8 mouse cellular contexts compared by ENCODE assay signal in genomic region chr9:96506011-96506498, GRCm38 (mm10). TPM values are rescaled to one million over a fixed set of nuclear protein-coding genes. Genes with fewer than 3 reads are reported as not detected.
DNase-seq lines count a peak whose midpoint lies in the region; ATAC-seq and TF ChIP-seq lines count a peak whose summit lies in the region.

No protein-coding gene starts in this region.

- no peaks in the 10 kb centered on the region for H3K27me3 ChIP-seq in embryonic facial prominence, embryonic 11.5 days (ENCODE audit: control insufficient read depth, insufficient read depth, low read length)
- H3K27me3 ChIP-seq in limb, embryonic 14.5 days (ENCODE audit: control insufficient read depth, insufficient read depth, low read length): no peaks in the 10 kb centered on the region

- no peaks in the 10 kb centered on the region for H3K9me3 ChIP-seq in embryonic facial prominence, embryonic 11.5 days (replicated peaks; ENCODE audit: control insufficient read depth, low read length)
- H3K9me3 ChIP-seq in limb, embryonic 14.5 days (ENCODE audit: control insufficient read depth, low read length): no peaks in the 10 kb centered on the region

- no peak overlapping the region for H3K4me3 ChIP-seq in embryonic facial prominence, embryonic 11.5 days (ENCODE audit: low read depth, low read length)
- H3K4me3 ChIP-seq in limb, embryonic 14.5 days (replicated peaks; ENCODE audit: low read length): no peak overlapping the region

- H3K4me2 ChIP-seq in embryonic facial prominence, embryonic 11.5 days (ENCODE audit: low read depth, low read length): no peak overlapping the region
- H3K4me2 ChIP-seq in limb, embryonic 14.5 days (replicated peaks; ENCODE audit: low read depth, low read length, severe bottlenecking): no peak overlapping the region

- no peak overlapping the region for H3K27ac ChIP-seq in embryonic facial prominence, embryonic 11.5 days (replicated peaks; ENCODE audit: low read depth, low read length)
- 0 out of 2 replicates have a peak overlapping the region, but pooled peaks have one; percentile 8 for H3K27ac ChIP-seq in limb, embryonic 14.5 days (replicated peaks; ENCODE audit: low read depth, low read length)

- 35% methylated on average over 10 of the region's 10 CpGs for WGBS in embryonic facial prominence, embryonic 11.5 days
- WGBS in limb, embryonic 14.5 days: 18% methylated on average over 10 of the region's 10 CpGs

- H3K4me1 ChIP-seq in embryonic facial prominence, embryonic 11.5 days (ENCODE audit: control insufficient read depth, insufficient read depth, low read length): no peaks in the 10 kb centered on the region
- no peaks in the 10 kb centered on the region for H3K4me1 ChIP-seq in limb, embryonic 14.5 days (ENCODE audit: control insufficient read depth, insufficient read depth, low read length)

- DNase-seq in right cerebral cortex, postnatal 10 days (ENCODE audit: low spot score in 2 of 2): peak; percentile 58 to 78
- no peak for DNase-seq in right cerebral cortex, postnatal 25 days
- DNase-seq in embryonic facial prominence, embryonic 11.5 days (ENCODE audit: low spot score): peak; percentile 72
- DNase-seq in kidney, adult 18-20 months: peak; percentile 58
- peak; percentile 85 for DNase-seq in limb, embryonic 14.5 days (ENCODE audit: low spot score)
- DNase-seq in retina, embryonic 14.5 days (ENCODE audit: low spot score): peak; percentile 79
- DNase-seq in thymus, postnatal 0 days (ENCODE audit: low spot score): no peak
- DNase-seq in cerebellum, adult 11-12 months: no peak

- no peaks in the 10 kb centered on the region for H3K36me3 ChIP-seq in embryonic facial prominence, embryonic 11.5 days (replicated peaks; ENCODE audit: control insufficient read depth, insufficient read depth, low read depth, low read length)
- no peaks in the 10 kb centered on the region for H3K36me3 ChIP-seq in limb, embryonic 14.5 days (ENCODE audit: control insufficient read depth, insufficient read depth, low read length)

- no peak for TF ChIP-seq POLR2A in limb, embryonic 14.5 days (IDR thresholded peaks at IDR 0.05; ENCODE audit: borderline replicate concordance, extremely low read depth, insufficient read depth, insufficient read length)

- H3K9ac ChIP-seq in embryonic facial prominence, embryonic 11.5 days (replicated peaks; ENCODE audit: low read length): no peak overlapping the region
- H3K9ac ChIP-seq in limb, embryonic 14.5 days (ENCODE audit: low read depth, low read length, severe bottlenecking): no peak overlapping the region

- peak; percentile 66 for ATAC-seq in embryonic facial prominence, embryonic 11.5 days (replicated peaks; ENCODE audit: insufficient number of reproducible peaks, low FRiP score, low TSS enrichment, low read depth)
- peak; percentile 77; the same call in 1 of the 2 replicates for ATAC-seq in limb, embryonic 14.5 days (ENCODE audit: low FRiP score, low read depth)

RNA-seq across cellular contexts. Expression of gene Gm28729, which starts 19.0 kb away (rescaled TPM):
- not detected in 2 replicates for polyA plus RNA-seq in embryonic facial prominence, embryonic 11.5 days (2014; fragmentation: Nextera tagmentation; extraction: Ambion mirVana)
- 0.05 and 0.11 TPM in 2 replicates for polyA plus RNA-seq in limb, embryonic 14.5 days (2012; rRNA removed)
- polyA plus RNA-seq in limb, embryonic 14.5 days (2014; fragmentation: Nextera tagmentation; extraction: Ambion mirVana): not detected in 2 replicates
- polyA plus RNA-seq in thymus, postnatal 0 days (2015; fragmentation: Nextera tagmentation; extraction: Ambion mirVana): 0.17 TPM in 1 of 2 replicates, not detected in the other

RNA-seq across cellular contexts. Expression of gene Rnf7, which starts 27.6 kb away (rescaled TPM):
- polyA plus RNA-seq in embryonic facial prominence, embryonic 11.5 days (2014; fragmentation: Nextera tagmentation; extraction: Ambion mirVana): 301 and 308 TPM in 2 replicates
- polyA plus RNA-seq in limb, embryonic 14.5 days (2012; rRNA removed): 183 and 341 TPM in 2 replicates
- 261 and 272 TPM in 2 replicates for polyA plus RNA-seq in limb, embryonic 14.5 days (2014; fragmentation: Nextera tagmentation; extraction: Ambion mirVana)
- polyA plus RNA-seq in thymus, postnatal 0 days (2015; fragmentation: Nextera tagmentation; extraction: Ambion mirVana): 196 and 200 TPM in 2 replicates

Comparison
In these comparisons a context has a peak if more than half of its experiments do, and no peak if none do; other contexts are left out.
1. DNase-seq: peak in right cerebral cortex, postnatal 10 days (2 of 2), embryonic facial prominence, embryonic 11.5 days (single experiment), kidney, adult 18-20 months (single experiment), limb, embryonic 14.5 days (single experiment) and retina, embryonic 14.5 days (single experiment); none in right cerebral cortex, postnatal 25 days (single experiment), thymus, postnatal 0 days (single experiment) and cerebellum, adult 11-12 months (single experiment).